Mouse (Mus musculus): ENCODE data around the gene Pdcd6ip. TPM values are rescaled to one million over a fixed set of nuclear protein-coding genes. Genes with fewer than 3 reads are reported as not detected.
A peak's percentile ranks its signal among the peaks of the same experiment; 100 is the strongest.
"Not testable (repeated sequence)": the region's sequence is repeated elsewhere in the genome, so short reads cannot be mapped to it uniquely, and the experiment has no call there.

The Pdcd6ip gene
- polyA plus RNA-seq, 1 experiment from 2014 or later = 56.7 TPM

GRCm38 (mm10) chr9:113726131-113726530 is 18.1 kb upstream of the Pdcd6ip start:
- H3K27me3 ChIP-seq (ENCODE audit: poor library complexity, severe bottlenecking) = no peaks in the 10 kb centered on the region
- no peak overlapping the region for H3K27ac ChIP-seq
- WGBS = 73% methylated on average over 3 of the region's 3 CpGs
- no peaks in the 10 kb centered on the region for H3K36me3 ChIP-seq (replicated peaks)
- H3K4me3 ChIP-seq = no peak overlapping the region
- no peaks in the 10 kb centered on the region for H3K4me1 ChIP-seq
- H3K9me3 ChIP-seq = no peaks in the 10 kb centered on the region
- DNase-seq (ENCODE audit: extremely low spot score, low spot score) = no peak

- WGBS = 91% methylated on average over 5 of the region's 5 CpGs
- not testable (repeated sequence) for H3K4me1 ChIP-seq; DNase-seq (ENCODE audit: extremely low spot score, low spot score); H3K27ac ChIP-seq; H3K9me3 ChIP-seq; H3K36me3 ChIP-seq (replicated peaks); H3K4me3 ChIP-seq; H3K27me3 ChIP-seq (ENCODE audit: poor library complexity, severe bottlenecking)
Measured at GRCm38 (mm10) chr9:113725609-113726008, 17.6 kb upstream of the Pdcd6ip start.

GRCm38 (mm10) chr9:113724646-113725045 is 16.6 kb upstream of the Pdcd6ip start:
- 87% methylated on average over 15 of the region's 15 CpGs for WGBS
- no peak overlapping the region for H3K4me3 ChIP-seq
- no peaks in the 10 kb centered on the region for H3K4me1 ChIP-seq
- no peak for DNase-seq (ENCODE audit: extremely low spot score, low spot score)
- H3K27me3 ChIP-seq (ENCODE audit: poor library complexity, severe bottlenecking) = no peaks in the 10 kb centered on the region
- no peaks in the 10 kb centered on the region for H3K9me3 ChIP-seq
- no peak overlapping the region for H3K27ac ChIP-seq
- H3K36me3 ChIP-seq (replicated peaks) = no peaks in the 10 kb centered on the region

GRCm38 (mm10) chr9:113719063-113719462 is 11.0 kb upstream of the Pdcd6ip start:
- H3K9me3 ChIP-seq = no peaks in the 10 kb centered on the region
- 44% methylated on average over 5 of the region's 5 CpGs for WGBS
- no peaks in the 10 kb centered on the region for H3K36me3 ChIP-seq (replicated peaks)
- no peak overlapping the region for H3K4me3 ChIP-seq
- no peaks in the 10 kb centered on the region for H3K27me3 ChIP-seq (ENCODE audit: poor library complexity, severe bottlenecking)
- H3K4me1 ChIP-seq = no peaks in the 10 kb centered on the region
- no peak overlapping the region for H3K27ac ChIP-seq
- no peak for DNase-seq (ENCODE audit: extremely low spot score, low spot score)

- no peak overlapping the region for H3K27ac ChIP-seq
- H3K4me3 ChIP-seq = no peak overlapping the region
- peaks cover 18% of the 10 kb centered on the region for H3K4me1 ChIP-seq
- H3K36me3 ChIP-seq (replicated peaks) = no peaks in the 10 kb centered on the region
- H3K27me3 ChIP-seq (ENCODE audit: poor library complexity, severe bottlenecking) = no peaks in the 10 kb centered on the region
- DNase-seq (ENCODE audit: extremely low spot score, low spot score) = no peak
- H3K9me3 ChIP-seq = no peaks in the 10 kb centered on the region
- 86% methylated on average over 12 of the region's 12 CpGs for WGBS
Measured at GRCm38 (mm10) chr9:113710871-113711270, 2.8 kb upstream of the Pdcd6ip start.

- peaks cover 25% of the 10 kb centered on the region for H3K4me1 ChIP-seq
- WGBS = 61% methylated on average over 19 of the region's 19 CpGs
- H3K27me3 ChIP-seq (ENCODE audit: poor library complexity, severe bottlenecking) = no peaks in the 10 kb centered on the region
- DNase-seq (ENCODE audit: extremely low spot score, low spot score) = no peak
- H3K27ac ChIP-seq = peak overlapping the region; percentile 93
- peak overlapping the region; percentile 94 for H3K4me3 ChIP-seq
- no peaks in the 10 kb centered on the region for H3K36me3 ChIP-seq (replicated peaks)
- no peaks in the 10 kb centered on the region for H3K9me3 ChIP-seq
Measured at GRCm38 (mm10) chr9:113708361-113709280, 562 bp upstream of the Pdcd6ip start.

GRCm38 (mm10) chr9:113706841-113707240 is 1.2 kb downstream of the Pdcd6ip start:
- H3K27ac ChIP-seq = no peak overlapping the region
- no peak for DNase-seq (ENCODE audit: extremely low spot score, low spot score)
- H3K9me3 ChIP-seq = no peaks in the 10 kb centered on the region
- H3K36me3 ChIP-seq (replicated peaks) = peaks cover 3% of the 10 kb centered on the region; the same call in 1 of the 2 replicates
- H3K4me3 ChIP-seq = peak overlapping the region; percentile 94
- no peaks in the 10 kb centered on the region for H3K27me3 ChIP-seq (ENCODE audit: poor library complexity, severe bottlenecking)
- H3K4me1 ChIP-seq = peaks cover 25% of the 10 kb centered on the region
- 81% methylated on average over 9 of the region's 9 CpGs for WGBS

DNA sequence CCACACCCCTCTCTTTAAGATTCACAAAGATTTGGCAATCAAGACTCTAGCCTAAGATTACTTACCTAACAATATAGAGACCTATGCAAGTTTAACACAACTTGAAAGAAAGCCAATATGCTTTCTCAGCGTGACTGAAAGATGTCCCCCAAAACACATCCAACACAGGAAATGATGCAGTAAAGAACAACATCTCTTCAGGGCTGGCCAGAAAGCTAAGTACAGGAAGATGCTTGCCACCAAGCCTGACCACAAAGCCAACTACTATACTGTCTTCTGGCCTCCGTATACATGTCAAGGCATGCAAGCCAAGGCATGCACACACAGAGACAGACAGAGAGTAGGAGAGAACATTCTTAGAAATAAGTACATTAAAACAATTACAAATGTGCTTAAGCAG is 2.0 kb downstream of the Pdcd6ip start:
- H3K4me1 ChIP-seq = peaks cover 25% of the 10 kb centered on the region
- H3K27ac ChIP-seq = no peak overlapping the region
- peaks cover 3% of the 10 kb centered on the region; the same call in 1 of the 2 replicates for H3K36me3 ChIP-seq (replicated peaks)
- H3K4me3 ChIP-seq = peak overlapping the region; percentile 94
- WGBS = 82% methylated on average over 2 of the region's 2 CpGs
- no peaks in the 10 kb centered on the region for H3K27me3 ChIP-seq (ENCODE audit: poor library complexity, severe bottlenecking)
- H3K9me3 ChIP-seq = no peaks in the 10 kb centered on the region
- DNase-seq (ENCODE audit: extremely low spot score, low spot score) = no peak

GRCm38 (mm10) chr9:113701441-113702160 is 6.5 kb downstream of the Pdcd6ip start:
- peaks cover 14% of the 10 kb centered on the region for H3K4me1 ChIP-seq
- no peak overlapping the region for H3K4me3 ChIP-seq
- DNase-seq (ENCODE audit: extremely low spot score, low spot score) = no peak
- H3K27ac ChIP-seq = no peak overlapping the region
- 94% methylated on average over 5 of the region's 5 CpGs for WGBS
- peaks cover 29% of the 10 kb centered on the region for H3K36me3 ChIP-seq (replicated peaks)
- no peaks in the 10 kb centered on the region for H3K27me3 ChIP-seq (ENCODE audit: poor library complexity, severe bottlenecking)
- no peaks in the 10 kb centered on the region for H3K9me3 ChIP-seq

DNA sequence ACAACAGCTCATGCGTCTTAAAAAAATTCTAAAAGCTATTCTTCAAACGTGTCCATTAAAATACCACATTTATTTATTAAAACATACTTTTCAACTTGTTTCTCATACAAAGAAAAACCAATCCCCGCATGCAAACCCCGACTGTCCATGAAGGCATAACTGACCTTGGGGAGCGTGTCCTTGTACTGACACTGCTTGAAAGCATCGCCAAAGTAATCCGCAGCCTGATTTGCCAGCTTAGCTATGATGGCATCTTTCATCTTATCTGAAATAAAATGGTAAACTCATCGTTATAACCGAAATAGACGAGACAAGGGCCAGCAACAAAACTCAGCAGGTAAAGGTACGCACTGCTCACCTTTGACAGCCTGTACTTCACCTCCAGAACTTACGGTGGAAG is 20.6 kb downstream of the Pdcd6ip start:
- Histone ChIP-seq H3K4me1 (no peaks in the 10 kb centered on the region), H3K4me3 (no peak overlapping the region), H3K9me3 (no peaks in the 10 kb centered on the region), H3K27me3 (ENCODE audit: poor library complexity, severe bottlenecking) (no peaks in the 10 kb centered on the region), H3K27ac (no peak overlapping the region), H3K36me3 (replicated peaks) (peaks cover 80% of the 10 kb centered on the region)
- no peak for DNase-seq (ENCODE audit: extremely low spot score, low spot score)
- 97% methylated on average over 12 of the region's 12 CpGs for WGBS

DNA sequence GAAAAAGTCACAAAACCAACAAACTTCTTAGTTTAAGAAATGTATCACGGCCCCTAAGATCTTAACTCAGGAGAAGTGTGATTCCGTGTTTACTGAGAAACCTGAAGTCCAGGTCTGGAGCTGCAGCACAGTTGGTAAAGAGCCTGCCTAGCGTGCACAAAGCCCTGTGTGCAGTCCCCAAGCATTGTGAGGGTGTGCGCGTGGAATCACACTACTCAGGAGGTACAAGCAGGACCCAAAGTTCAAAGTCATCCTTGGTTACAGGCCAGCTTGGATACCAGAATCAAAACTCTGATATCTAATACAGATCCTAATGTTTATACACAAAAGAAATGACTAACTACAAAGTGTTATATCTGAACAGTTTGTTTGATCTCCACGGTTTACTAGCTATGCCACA is 34.3 kb downstream of the Pdcd6ip start:
- Histone ChIP-seq H3K9me3 (no peaks in the 10 kb centered on the region), H3K27ac (no peak overlapping the region), H3K36me3 (replicated peaks) (peaks cover 86% of the 10 kb centered on the region), H3K27me3 (ENCODE audit: poor library complexity, severe bottlenecking) (no peaks in the 10 kb centered on the region), H3K4me3 (no peak overlapping the region), H3K4me1 (no peaks in the 10 kb centered on the region)
- DNase-seq (ENCODE audit: extremely low spot score, low spot score) = no peak
- 95% methylated on average over 6 of the region's 6 CpGs for WGBS

- Histone ChIP-seq H3K27ac (no peak overlapping the region), H3K36me3 (replicated peaks) (peaks cover 86% of the 10 kb centered on the region), H3K9me3 (peaks cover 8% of the 10 kb centered on the region; the same call in 1 of the 2 replicates), H3K4me1 (no peaks in the 10 kb centered on the region), H3K27me3 (ENCODE audit: poor library complexity, severe bottlenecking) (no peaks in the 10 kb centered on the region), H3K4me3 (no peak overlapping the region)
- 95% methylated on average over 5 of the region's 5 CpGs for WGBS
- DNase-seq (ENCODE audit: extremely low spot score, low spot score) = no peak
Measured at GRCm38 (mm10) chr9:113672352-113672751, 35.7 kb downstream of the Pdcd6ip start.

GRCm38 (mm10) chr9:113670857-113671106 is 37.3 kb downstream of the Pdcd6ip start:
- Histone ChIP-seq H3K36me3 (replicated peaks) (peaks cover 89% of the 10 kb centered on the region), H3K4me3 (no peak overlapping the region), H3K4me1 (peaks cover 5% of the 10 kb centered on the region), H3K9me3 (peaks cover 8% of the 10 kb centered on the region; the same call in 1 of the 2 replicates), H3K27me3 (ENCODE audit: poor library complexity, severe bottlenecking) (no peaks in the 10 kb centered on the region), H3K27ac (no peak overlapping the region)
- WGBS = 95% methylated on average over 1 of the region's 1 CpGs
- DNase-seq (ENCODE audit: extremely low spot score, low spot score) = no peak

All from forebrain, embryonic 10.5 days (tissue).